Mouse (Mus musculus): Measurements from ENCODE around the gene Osbpl6. TPM values are rescaled to one million over a fixed set of nuclear protein-coding genes. Genes with fewer than 3 reads are reported as not detected.

Gene Osbpl6
- total RNA-seq, 2 experiments from 2014 or later, result 55.2 to 63.5 TPM

- no peak for DNase-seq (ENCODE audit: low spot score in 2 of 2)
Measured at GRCm38 (mm10) chr2:76639637-76640036, 233.3 kb downstream of the Osbpl6 start.

- DNase-seq (ENCODE audit: low spot score in 2 of 2), result no peak
Measured at GRCm38 (mm10) chr2:76643801-76644200, 237.5 kb downstream of the Osbpl6 start.

GRCm38 (mm10) chr2:76647441-76647869, 241.1 kb downstream of the Osbpl6 start:
- DNase-seq (ENCODE audit: low spot score in 2 of 2), result peak in 1 of 2 experiments; percentile 9

- DNase-seq (ENCODE audit: low spot score in 2 of 2), result peak; percentile 96
Measured at GRCm38 (mm10) chr2:76647883-76648570, 241.7 kb downstream of the Osbpl6 start, which contains the start of the genes Prkra and Pjvk. Prkra (minus strand) TSS chr2:76648015. Pjvk (plus strand) TSS chr2:76648476.

- no peak for DNase-seq (ENCODE audit: low spot score in 2 of 2)
Measured at GRCm38 (mm10) chr2:76648666-76649141, 242.4 kb downstream of the Osbpl6 start.

Small RNA genes within 50 kb of the gene (microRNA-seq; reads per million reads assigned to microRNA genes)
- 0 reads per million in 2 experiments for gene Gm23164

Other genes with a start within 250 kb of the Osbpl6 start
- gene Pde11a, start 67.7 kb upstream of the Osbpl6 start, total RNA-seq (2021), result 1 to 10 TPM; 8.0 to 8.5 TPM
- not detected for gene Cyct, start 46.1 kb upstream of the Osbpl6 start, total RNA-seq (2021)
- 10 to 100 TPM; 37.7 to 40.8 TPM for gene Rbm45, start 36.5 kb upstream of the Osbpl6 start, total RNA-seq (2021)
- gene Prkra, start 241.5 kb downstream of the Osbpl6 start, total RNA-seq (2021), result 10 to 100 TPM; 15.9 to 18.4 TPM
- under 1 TPM in 1 of 2 experiments, not detected in 1; 0.79 TPM for gene Pjvk, start 242.0 kb downstream of the Osbpl6 start, total RNA-seq (2021)

Measured in layer of hippocampus, postnatal 14 days (tissue).